Mouse (Mus musculus) bone marrow macrophage, adult 2 months (primary cell): Measurements from ENCODE around the gene Vmn1r204.
"Not testable (repeated sequence)": the region's sequence is repeated elsewhere in the genome, so short reads cannot be mapped to it uniquely, and the experiment has no call there.

Source experiments
- CTCF ChIP-seq: IDR thresholded peaks from 2 replicates; pipeline ENCODE4 v1.5.1; 2012; ENCODE audit warnings: low read depth, mild to moderate bottlenecking, low read length, moderate library complexity
- POLR2A ChIP-seq: IDR thresholded peaks from 2 replicates; pipeline ENCODE4 v1.6.1; 2012; ENCODE audit warnings: mild to moderate bottlenecking, low read depth, low read length, borderline replicate concordance

DNA sequence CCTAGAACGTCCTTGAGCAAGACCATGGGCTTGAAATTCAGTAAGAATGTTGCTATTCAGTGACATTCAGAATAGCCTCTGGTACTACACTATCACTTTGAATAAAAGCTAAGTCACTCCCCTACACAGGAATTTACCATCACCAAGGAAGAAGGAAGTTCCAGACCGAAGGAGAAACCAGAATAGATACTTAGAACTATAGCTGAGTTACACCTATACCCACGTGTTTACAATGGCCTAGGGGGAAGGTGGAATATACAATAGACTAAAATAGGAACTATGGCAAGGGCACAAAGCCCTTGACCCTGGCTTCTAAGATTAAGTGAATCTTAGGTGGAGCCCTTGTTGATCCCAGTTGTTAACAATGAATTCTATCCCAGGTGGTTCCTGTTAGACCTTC, 21.9 kb downstream of the Vmn1r204 start:
- not testable (repeated sequence) for TF ChIP-seq POLR2A, CTCF
